Mouse (Mus musculus) liver, embryonic 12.5 days (tissue): ENCODE results near the gene Krit1. TPM values are rescaled to one million over a fixed set of nuclear protein-coding genes. Genes with fewer than 3 reads are reported as not detected.
"Not testable (repeated sequence)": the region's sequence is repeated elsewhere in the genome, so short reads cannot be mapped to it uniquely, and the experiment has no call there.

Experiments used
- ATAC-seq: fragments of 200-750 bp; cut with Nextera tagmentation; 2 replicates; pipeline ENCODE4 v1.8.0; 2017; ENCODE audit warnings: moderate number of reproducible peaks, mild to moderate bottlenecking, moderate library complexity
- H3K27ac ChIP-seq: fragments of 300-500 bp; sonication (generic); 2 replicates; pipeline ENCODE4 v1.5.1; 2016; ENCODE audit warnings: mild to moderate bottlenecking
- H3K27me3 ChIP-seq: fragments of 300-500 bp; sonication (generic); replicated peaks from 2 replicates; pipeline ENCODE4 v1.6.1; 2016; ENCODE audit warnings: mild to moderate bottlenecking, moderate library complexity
- H3K36me3 ChIP-seq: fragments of 300-500 bp; sonication (generic); 2 replicates; pipeline ENCODE4 v1.6.1; 2016; ENCODE audit warnings: mild to moderate bottlenecking, moderate library complexity
- H3K4me1 ChIP-seq: fragments of 300-500 bp; sonication (generic); 2 replicates; pipeline ENCODE4 v1.6.1; 2016
- H3K4me2 ChIP-seq: fragments of 300-500 bp; sonication (generic); 2 replicates; pipeline ENCODE4 v1.6.1; 2016; ENCODE audit warnings: mild to moderate bottlenecking, moderate library complexity
- H3K4me3 ChIP-seq: fragments of 300-500 bp; sonication (generic); 2 replicates; pipeline ENCODE4 v1.5.1; 2016; ENCODE audit warnings: mild to moderate bottlenecking, moderate library complexity
- H3K9ac ChIP-seq: fragments of 300-500 bp; sonication (generic); 2 replicates; pipeline ENCODE4 v1.6.1; 2016; ENCODE audit warnings: mild to moderate bottlenecking, moderate library complexity
- H3K9me3 ChIP-seq: fragments of 300-500 bp; sonication (generic); replicated peaks from 2 replicates; pipeline ENCODE4 v1.6.1; 2016; ENCODE audit warnings: mild to moderate bottlenecking, moderate library complexity
- WGBS: fragments of 180-500 bp; shearing (Covaris S2); methylation state at CpG from one replicate; pipeline ENCODE4 v1.1.7; 2016; ENCODE audit not compliant: insufficient replicate concordance; 5-methylcytosine and 5-hydroxymethylcytosine counted together
- polyA plus RNA-seq: library from polyadenylated mRNA; unstranded; fragments of >200 nt; fragmentation: Nextera tagmentation; extraction: Ambion mirVana; gene quantifications from 2 replicates; pipeline ENCODE4 v1.2.1, GENCODE M21; 2016

The Krit1 gene
- 31.8 and 33.3 TPM in 2 replicates for polyA plus RNA-seq

GRCm38 (mm10) chr5:3802433-3803291, at the start of gene Krit1, which contains the start of gene Ankib1:
Gene Krit1 (plus strand): TSS chr5:3803184.
Gene Ankib1 (minus strand): TSS chr5:3802925.
- peak within 1 kb of the TSS; percentile 89 for H3K4me3 ChIP-seq
- no peaks in the 10 kb centered on the region for H3K27me3 ChIP-seq
- peak within 1 kb of the TSS; percentile 84 for H3K4me2 ChIP-seq
- under 1% methylated on average over 73 of the region's 109 CpGs for WGBS
- H3K4me1 ChIP-seq, result peaks cover 39% of the 10 kb centered on the region
- no peaks in the 10 kb centered on the region for H3K9me3 ChIP-seq
- peak within 1 kb of the TSS; percentile 90 for H3K9ac ChIP-seq
- peak within 1 kb of the TSS; percentile 96 for H3K27ac ChIP-seq
- peak; percentile 86 for ATAC-seq
- H3K36me3 ChIP-seq, result peaks cover 5% of the 10 kb centered on the region; the same call in 1 of the 2 replicates

- no peak overlapping the region for H3K4me2 ChIP-seq
- WGBS, result 86% methylated on average over 3 of the region's 3 CpGs
Measured at GRCm38 (mm10) chr5:3771512-3771911, 31.5 kb upstream of the Krit1 start.

GRCm38 (mm10) chr5:3772017-3772416, 31.0 kb upstream of the Krit1 start:
- Histone ChIP-seq H3K27ac (no peak overlapping the region), H3K9ac (no peak overlapping the region), H3K36me3 (peaks cover 6% of the 10 kb centered on the region), H3K4me1 (no peaks in the 10 kb centered on the region), H3K9me3 (no peaks in the 10 kb centered on the region), H3K4me2 (no peak overlapping the region), H3K4me3 (no peak overlapping the region), H3K27me3 (no peaks in the 10 kb centered on the region)
- 61% methylated on average over 3 of the region's 3 CpGs for WGBS
- ATAC-seq, result no peak

More at GRCm38 (mm10) chr5:3771512-3771911, 31.5 kb upstream of the Krit1 start:
- no peaks in the 10 kb centered on the region for H3K4me1 ChIP-seq
- H3K27me3 ChIP-seq, result no peaks in the 10 kb centered on the region
- no peak for ATAC-seq
- peaks cover 11% of the 10 kb centered on the region for H3K36me3 ChIP-seq
- no peak overlapping the region for H3K9ac ChIP-seq
- no peak overlapping the region for H3K27ac ChIP-seq
- no peaks in the 10 kb centered on the region for H3K9me3 ChIP-seq
- no peak overlapping the region for H3K4me3 ChIP-seq

- Histone ChIP-seq H3K27me3 (no peaks in the 10 kb centered on the region), H3K36me3 (no peaks in the 10 kb centered on the region), H3K4me2 (no peak overlapping the region), H3K9me3 (no peaks in the 10 kb centered on the region), H3K9ac (no peak overlapping the region), H3K27ac (no peak overlapping the region), H3K4me3 (no peak overlapping the region), H3K4me1 (peaks cover 11% of the 10 kb centered on the region)
- no peak for ATAC-seq
Measured at GRCm38 (mm10) chr5:3782670-3783069, 20.3 kb upstream of the Krit1 start.

GRCm38 (mm10) chr5:3783947-3784681, 18.9 kb upstream of the Krit1 start:
- Histone ChIP-seq H3K4me3 (no peak overlapping the region), H3K36me3 (no peaks in the 10 kb centered on the region), H3K27ac (no peak overlapping the region), H3K9ac (no peak overlapping the region), H3K4me2 (no peak overlapping the region), H3K4me1 (peaks cover 14% of the 10 kb centered on the region), H3K9me3 (no peaks in the 10 kb centered on the region), H3K27me3 (no peaks in the 10 kb centered on the region)
- ATAC-seq, result peak; percentile 44; the same call in 1 of the 2 replicates
- 76% methylated on average over 2 of the region's 2 CpGs for WGBS

DNA sequence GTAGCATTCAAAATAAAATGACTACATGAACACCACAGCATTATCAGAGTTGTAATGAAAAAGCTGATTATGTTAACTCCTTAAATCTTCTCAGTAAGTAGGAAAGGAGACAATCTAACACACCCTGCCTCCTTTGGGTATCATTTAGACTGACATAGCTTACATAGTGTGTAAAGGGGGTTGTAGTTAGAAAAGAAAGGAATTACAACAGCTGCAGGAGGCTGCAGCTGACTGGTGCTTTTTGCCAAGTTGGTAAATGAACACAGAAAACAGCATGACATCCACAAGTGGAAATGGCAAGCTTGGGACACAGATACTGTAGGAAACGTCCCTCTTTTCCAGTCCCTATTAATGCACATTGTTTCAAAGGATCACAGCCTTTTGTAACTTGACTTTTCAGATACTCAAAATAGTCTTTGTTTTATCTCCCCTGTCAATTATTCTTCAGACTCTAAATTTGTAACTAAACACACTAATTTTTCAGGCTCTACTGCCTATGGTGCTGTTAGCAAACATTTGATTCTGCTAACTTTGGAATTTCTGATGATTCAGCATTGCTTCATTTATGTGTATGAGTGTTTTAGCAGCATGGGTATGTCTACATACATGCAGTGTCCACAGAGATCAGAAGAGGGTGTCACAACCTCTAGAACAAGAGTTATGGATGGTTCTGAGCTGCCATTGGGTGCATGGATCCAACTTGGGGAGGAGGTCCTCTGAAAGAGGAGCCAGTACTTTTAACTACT, 18.1 kb upstream of the Krit1 start:
- Histone ChIP-seq H3K9ac (no peak overlapping the region), H3K4me2 (no peak overlapping the region), H3K9me3 (no peaks in the 10 kb centered on the region), H3K27me3 (no peaks in the 10 kb centered on the region), H3K4me1 (peaks cover 14% of the 10 kb centered on the region), H3K36me3 (no peaks in the 10 kb centered on the region), H3K27ac (no peak overlapping the region), H3K4me3 (no peak overlapping the region)
- WGBS, result 73% methylated on average over 1 of the region's 1 CpGs
- ATAC-seq, result no peak

DNA sequence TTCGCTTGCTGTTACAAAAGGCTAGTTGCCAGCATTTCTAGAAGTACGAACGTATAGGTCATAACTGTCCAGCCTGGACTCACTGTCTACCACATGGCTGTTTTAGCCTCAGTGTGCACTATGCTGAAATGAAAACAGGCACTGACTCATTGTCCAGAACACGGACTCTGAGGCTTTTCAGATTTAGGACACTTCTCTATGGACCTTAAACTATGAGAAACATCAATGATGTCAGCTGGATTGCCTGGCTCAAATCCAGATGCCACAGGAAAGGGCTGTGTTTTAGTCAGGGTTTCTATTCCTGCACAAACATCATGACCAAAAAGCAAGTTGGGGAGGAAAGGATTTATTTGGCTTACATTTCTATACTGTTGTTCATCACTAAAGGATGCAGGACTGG, 15.4 kb upstream of the Krit1 start:
- no peak for ATAC-seq
- H3K4me2 ChIP-seq, result no peak overlapping the region
- H3K4me1 ChIP-seq, result peaks cover 22% of the 10 kb centered on the region
- no peaks in the 10 kb centered on the region for H3K36me3 ChIP-seq
- H3K4me3 ChIP-seq, result no peak overlapping the region
- no peaks in the 10 kb centered on the region for H3K27me3 ChIP-seq
- no peaks in the 10 kb centered on the region for H3K9me3 ChIP-seq
- H3K27ac ChIP-seq, result no peak overlapping the region
- 84% methylated on average over 4 of the region's 4 CpGs for WGBS
- H3K9ac ChIP-seq, result no peak overlapping the region

GRCm38 (mm10) chr5:3791048-3791447, 11.9 kb upstream of the Krit1 start:
- Histone ChIP-seq H3K4me3 (no peak overlapping the region), H3K4me2 (no peak overlapping the region), H3K27me3 (no peaks in the 10 kb centered on the region), H3K9ac (no peak overlapping the region), H3K4me1 (peaks cover 12% of the 10 kb centered on the region), H3K27ac (no peak overlapping the region), H3K36me3 (peaks cover 3% of the 10 kb centered on the region; the same call in 1 of the 2 replicates), H3K9me3 (no peaks in the 10 kb centered on the region)
- ATAC-seq, result no peak

- 90% methylated on average over 2 of the region's 2 CpGs for WGBS
- H3K9me3 ChIP-seq, ATAC-seq: not testable (repeated sequence)
Measured at GRCm38 (mm10) chr5:3797101-3797500, 5.9 kb upstream of the Krit1 start.

GRCm38 (mm10) chr5:3798656-3799055, 4.3 kb upstream of the Krit1 start:
- ATAC-seq, H3K27me3 ChIP-seq, H3K4me2 ChIP-seq, H3K9me3 ChIP-seq, H3K4me3 ChIP-seq, H3K9ac ChIP-seq, H3K27ac ChIP-seq, H3K36me3 ChIP-seq: not testable (repeated sequence)
- peaks cover 31% of the 10 kb centered on the region for H3K4me1 ChIP-seq

More at GRCm38 (mm10) chr5:3797101-3797500, 5.9 kb upstream of the Krit1 start:
- H3K9ac ChIP-seq, H3K4me3 ChIP-seq, H3K36me3 ChIP-seq, H3K4me2 ChIP-seq, H3K27me3 ChIP-seq, H3K27ac ChIP-seq: not testable (repeated sequence)
- peaks cover 29% of the 10 kb centered on the region for H3K4me1 ChIP-seq

GRCm38 (mm10) chr5:3800041-3800440, 2.9 kb upstream of the Krit1 start:
- Histone ChIP-seq H3K9ac (no peak overlapping the region), H3K27me3 (no peaks in the 10 kb centered on the region), H3K9me3 (no peaks in the 10 kb centered on the region), H3K27ac (no peak overlapping the region), H3K36me3 (peaks cover 3% of the 10 kb centered on the region; the same call in 1 of the 2 replicates), H3K4me1 (peaks cover 39% of the 10 kb centered on the region), H3K4me2 (no peak overlapping the region), H3K4me3 (no peak overlapping the region)
- no peak for ATAC-seq
- 74% methylated on average over 1 of the region's 1 CpGs for WGBS
